Mouse (Mus musculus) kidney, postnatal 25 days (tissue): ENCODE measurements around the gene Gbf1.
"Not testable (repeated sequence)": the region's sequence is repeated elsewhere in the genome, so short reads cannot be mapped to it uniquely, and the experiment has no call there.

Experiments
- DNase-seq, 2 experiments: peaks; one replicate each; pipeline ENCODE4 v3.0.0; 2021; ENCODE audit warnings: mixed read lengths in 2 of 2

The Gbf1 gene

DNA sequence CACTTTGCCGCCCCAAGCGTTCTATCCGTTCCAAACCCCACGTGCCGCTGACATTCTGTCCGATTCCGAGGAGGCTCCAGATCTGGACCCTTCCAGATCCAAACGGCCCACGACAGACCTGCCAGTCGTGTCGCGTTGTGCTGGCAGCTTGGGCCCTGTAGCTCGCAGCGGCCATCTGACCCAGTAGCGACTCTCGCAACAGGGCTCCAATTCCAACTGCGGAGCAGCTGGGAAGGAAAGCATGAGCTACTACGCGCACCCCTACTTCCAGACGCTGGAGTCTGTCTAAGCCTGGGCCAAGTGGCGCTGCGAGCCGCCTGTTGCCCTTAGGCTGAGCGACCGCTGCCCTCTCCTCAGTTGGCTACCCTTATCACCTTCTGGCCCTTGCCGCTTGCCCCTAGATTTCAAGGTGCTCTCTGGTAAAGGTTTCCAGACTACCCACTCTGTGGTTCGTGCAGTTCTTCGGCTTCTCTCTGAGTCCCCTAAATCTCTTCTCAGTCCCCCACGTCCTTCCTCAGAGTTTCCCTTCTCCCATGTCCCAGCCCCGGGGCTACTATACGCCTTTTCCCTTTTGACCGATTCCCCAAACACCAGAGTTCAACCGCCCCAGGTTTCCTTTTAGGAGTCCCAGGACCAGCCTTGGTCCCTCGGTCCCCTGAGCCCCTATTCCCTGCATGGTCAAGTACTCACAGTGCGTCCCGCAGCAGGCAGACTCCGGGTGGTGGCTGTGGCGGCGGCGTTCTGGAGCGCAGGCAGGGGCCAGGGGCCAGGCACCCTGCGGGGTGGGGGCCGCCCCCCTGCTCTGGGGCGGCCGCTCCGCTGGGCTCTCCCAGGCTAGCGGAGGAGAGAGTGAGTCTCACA lies 4.6 kb upstream of the Gbf1 start, which contains the start of gene Pitx3:
Gene Pitx3 (minus strand): TSS at position 816 of the 861 bp plus-strand sequence.
- DNase-seq: peak; percentile 6 to 42

GRCm38 (mm10) chr19:46148372-46148760 lies 3.9 kb upstream of the Gbf1 start:
- DNase-seq: peak; percentile 86 to 93

GRCm38 (mm10) chr19:46149091-46149490 lies 3.2 kb upstream of the Gbf1 start:
- DNase-seq: no peak

- no peak for DNase-seq
These were observed 13.6 kb downstream of the Gbf1 start for GRCm38 (mm10) chr19:46165950-46166349.

- not testable (repeated sequence) for DNase-seq
These were observed 14.9 kb downstream of the Gbf1 start for GRCm38 (mm10) chr19:46167169-46167568.

- DNase-seq: no peak
These were observed 17.1 kb downstream of the Gbf1 start for GRCm38 (mm10) chr19:46169396-46169795.

GRCm38 (mm10) chr19:46169913-46170312 lies 17.6 kb downstream of the Gbf1 start:
- DNase-seq: no peak

- no peak for DNase-seq
These were observed 20.2 kb downstream of the Gbf1 start for GRCm38 (mm10) chr19:46172541-46172940.

DNA sequence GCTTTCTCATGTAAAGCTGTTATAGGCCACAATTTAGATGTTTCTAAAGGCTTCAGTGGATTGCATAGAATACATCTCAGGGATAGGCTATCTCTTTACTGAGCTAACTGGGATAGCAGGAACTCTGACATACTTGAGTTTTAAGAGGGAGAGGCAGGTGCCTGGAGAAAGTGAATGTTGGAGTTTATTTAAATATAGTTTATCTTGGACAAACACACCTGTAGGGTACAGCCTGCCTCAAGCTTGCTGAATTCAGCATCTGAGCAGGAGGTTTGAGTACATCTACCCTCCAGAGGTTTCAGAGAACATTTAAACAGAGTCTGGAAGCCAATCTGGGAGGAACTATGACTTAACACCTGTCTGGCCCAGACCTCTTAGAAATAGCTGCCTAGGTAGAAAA lies 22.9 kb downstream of the Gbf1 start:
- DNase-seq: no peak

- DNase-seq: no peak
These were observed 24.7 kb downstream of the Gbf1 start for GRCm38 (mm10) chr19:46177046-46177445.

GRCm38 (mm10) chr19:46180274-46180673 lies 28.0 kb downstream of the Gbf1 start:
- no peak for DNase-seq

DNA sequence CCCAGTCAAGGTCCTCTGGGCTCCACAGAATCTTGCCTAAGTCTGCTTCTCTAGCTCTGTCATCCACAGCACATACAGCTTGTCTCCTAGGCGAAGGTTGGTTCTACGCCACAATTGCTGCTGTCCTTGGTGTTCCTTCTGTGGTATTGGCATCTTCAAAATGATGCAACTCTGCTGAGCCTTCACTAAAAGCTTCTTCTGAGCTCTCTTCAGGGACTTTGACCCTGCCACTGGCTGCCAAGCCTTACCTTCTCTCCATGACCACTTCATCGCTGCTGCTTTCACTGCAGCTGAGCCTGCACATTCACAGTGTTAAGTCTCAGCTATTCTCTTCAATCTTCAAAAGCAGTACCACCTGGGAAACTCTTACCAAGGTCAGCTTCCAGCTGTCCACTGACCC lies 29.9 kb downstream of the Gbf1 start:
- peak; percentile 68 to 77 for DNase-seq

- peak in 1 of 2 experiments; percentile 40 for DNase-seq
These were observed 34.3 kb downstream of the Gbf1 start for GRCm38 (mm10) chr19:46186611-46187010.

- DNase-seq: no peak
These were observed 34.9 kb downstream of the Gbf1 start for GRCm38 (mm10) chr19:46187203-46187602.

- DNase-seq: peak; percentile 9 to 51
These were observed 46.0 kb downstream of the Gbf1 start for GRCm38 (mm10) chr19:46198293-46198692.

DNA sequence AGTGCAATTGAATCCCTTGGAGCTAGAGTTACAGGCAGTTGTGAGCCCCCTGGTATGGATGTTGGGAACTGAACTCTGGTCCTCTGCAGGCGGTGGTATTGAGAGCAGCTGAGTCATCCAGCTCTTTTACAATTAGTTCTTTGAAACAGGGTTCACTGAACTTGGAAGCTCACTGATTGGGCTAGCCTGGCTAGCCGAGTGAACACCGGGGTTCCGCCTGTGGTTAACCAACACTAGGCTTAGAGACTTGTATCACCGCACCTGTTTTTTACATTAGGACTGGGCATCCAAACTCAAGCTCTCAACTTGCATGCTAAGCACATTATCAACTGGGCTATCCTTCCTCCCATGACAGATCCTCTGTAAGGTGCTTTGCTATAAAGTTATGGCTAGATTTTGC lies 46.6 kb downstream of the Gbf1 start:
- DNase-seq: peak; percentile 17 to 59

DNA sequence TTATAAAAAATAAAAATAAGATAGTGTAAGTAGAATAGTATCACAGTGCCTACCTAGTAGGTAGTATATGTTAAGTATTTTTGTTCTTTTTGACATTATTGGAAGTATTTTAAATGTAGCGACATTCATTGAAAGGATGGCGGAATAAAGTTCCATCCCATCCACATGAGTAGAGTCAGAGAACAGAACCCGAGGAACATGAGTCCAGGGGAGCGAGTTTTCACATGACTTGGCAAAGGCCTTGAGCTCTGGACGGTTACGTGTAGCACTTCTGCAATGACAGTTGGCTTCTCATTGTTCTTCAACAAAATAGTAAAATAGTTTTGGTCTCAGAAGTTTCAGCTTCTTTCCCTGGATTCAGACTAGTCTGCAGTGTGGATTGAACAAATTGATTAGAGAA lies 51.9 kb downstream of the Gbf1 start:
- DNase-seq: no peak

- DNase-seq: no peak
These were observed 53.4 kb downstream of the Gbf1 start for GRCm38 (mm10) chr19:46205680-46206079.

GRCm38 (mm10) chr19:46210951-46211350 lies 58.6 kb downstream of the Gbf1 start:
- DNase-seq: no peak

DNA sequence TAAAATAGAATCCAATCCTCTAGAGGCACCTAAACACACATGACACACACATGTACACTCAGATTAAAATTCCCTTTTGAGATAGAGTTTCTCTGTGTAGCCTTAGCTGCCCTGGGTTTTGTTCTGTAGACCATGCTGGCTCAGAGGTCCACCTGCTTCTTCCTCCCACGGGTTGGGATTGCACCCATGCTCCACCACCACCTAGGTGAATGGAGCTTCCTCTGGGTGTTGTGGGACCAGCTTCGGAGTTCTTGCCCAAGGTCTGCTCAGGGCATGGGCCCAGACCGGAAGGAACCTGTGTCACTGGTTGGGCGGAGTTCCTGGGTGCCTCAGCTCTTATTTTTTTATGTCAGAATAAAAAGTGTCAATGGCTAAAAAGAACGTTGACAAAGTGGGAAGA lies 62.2 kb downstream of the Gbf1 start:
- DNase-seq: no peak

- no peak for DNase-seq
These were observed 63.1 kb downstream of the Gbf1 start for GRCm38 (mm10) chr19:46215401-46215800.

- no peak for DNase-seq
These were observed 64.4 kb downstream of the Gbf1 start for GRCm38 (mm10) chr19:46216716-46217115.

DNA sequence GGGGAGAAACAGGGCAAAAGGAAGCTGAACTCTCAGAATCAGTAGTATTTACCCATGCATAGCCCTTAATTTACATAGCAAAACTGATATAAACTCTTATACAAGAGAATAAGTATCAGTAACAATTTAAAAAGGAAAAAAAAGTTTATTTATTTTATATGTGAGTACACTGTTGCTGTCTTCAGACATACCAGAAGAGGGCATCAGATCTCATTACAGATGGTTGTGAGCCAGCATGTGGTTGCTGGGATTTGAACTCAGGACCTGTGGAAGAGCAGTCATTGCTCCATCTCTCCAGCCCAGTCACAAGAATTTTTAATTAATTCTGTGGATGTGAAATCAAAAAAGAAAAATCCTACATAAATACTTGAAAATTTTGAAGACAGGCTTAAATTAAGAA lies 65.0 kb downstream of the Gbf1 start:
- DNase-seq: not testable (repeated sequence)

DNA sequence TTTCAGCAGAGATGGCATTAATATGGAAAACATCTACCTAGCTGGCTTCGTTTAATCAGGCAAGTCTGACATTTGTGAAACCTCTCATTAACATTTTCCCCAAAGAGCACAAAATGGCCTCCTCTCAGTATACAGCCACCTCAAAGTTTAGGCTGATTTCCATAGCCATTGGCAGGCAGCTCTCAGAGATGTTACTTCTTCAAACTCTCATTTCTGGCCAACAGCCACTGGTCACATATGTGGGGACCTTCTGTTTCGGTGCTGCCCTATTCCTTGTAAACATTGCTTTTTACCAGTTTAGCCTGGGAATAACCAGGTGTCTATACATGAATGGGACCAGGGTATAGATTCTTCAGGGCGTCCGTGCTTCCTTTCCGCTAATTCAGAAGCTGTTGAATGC lies 67.8 kb downstream of the Gbf1 start:
- no peak for DNase-seq

GRCm38 (mm10) chr19:46223118-46223517 lies 70.8 kb downstream of the Gbf1 start:
- no peak for DNase-seq
